Mouse (Mus musculus) testis, postnatal 14 days (tissue): ENCODE measurements around the gene Eif2b2.
A peak's percentile ranks its signal among the peaks of the same experiment; 100 is the strongest.

ENCODE experiments used
- DNase-seq: peaks from one replicate; pipeline ENCODE4 v3.0.0; 2021; ENCODE audit warnings: low spot score

Gene Eif2b2

GRCm38 (mm10) chr12:85219236-85219904 is at the start of gene Eif2b2:
Gene Eif2b2, plus strand, starts transcription at chr12:85219481.
- DNase-seq, result peak; percentile 96

GRCm38 (mm10) chr12:85169877-85170276 is 49.4 kb upstream of the Eif2b2 start:
- DNase-seq, result no peak

DNA sequence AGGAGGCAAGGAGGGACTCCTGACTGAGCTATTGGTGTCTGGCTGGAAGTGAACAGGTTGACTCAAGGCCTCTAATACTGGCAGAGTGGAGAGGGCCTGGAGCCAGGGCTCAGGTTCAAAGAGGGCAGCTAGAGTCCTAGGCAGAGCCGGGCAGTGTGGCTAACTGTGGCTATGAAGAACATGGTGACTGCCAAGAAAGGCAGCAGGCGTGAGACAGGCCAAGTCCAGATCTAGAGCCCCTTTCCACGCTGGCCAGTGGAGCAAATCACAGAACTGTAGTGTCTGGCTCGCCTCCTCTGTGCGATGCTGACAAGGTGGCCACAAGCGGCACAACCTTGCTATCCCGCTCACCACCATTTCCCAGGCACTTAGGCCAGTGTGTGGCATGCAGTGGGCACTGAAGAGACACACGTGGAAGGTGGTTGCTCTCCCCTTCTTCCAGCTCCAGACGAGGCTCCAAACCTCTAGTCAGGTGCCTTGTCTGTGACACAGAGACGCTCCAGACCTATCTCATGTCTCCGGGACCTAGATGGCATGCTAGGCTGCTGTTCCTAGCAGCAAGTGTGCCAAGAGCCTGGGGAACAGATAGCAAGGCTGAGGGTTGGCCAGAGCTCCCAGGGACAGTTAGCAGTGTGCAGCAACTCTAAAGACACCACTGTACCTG is 48.9 kb upstream of the Eif2b2 start:
- no peak for DNase-seq

GRCm38 (mm10) chr12:85170948-85171307 is 48.4 kb upstream of the Eif2b2 start:
- no peak for DNase-seq

DNA sequence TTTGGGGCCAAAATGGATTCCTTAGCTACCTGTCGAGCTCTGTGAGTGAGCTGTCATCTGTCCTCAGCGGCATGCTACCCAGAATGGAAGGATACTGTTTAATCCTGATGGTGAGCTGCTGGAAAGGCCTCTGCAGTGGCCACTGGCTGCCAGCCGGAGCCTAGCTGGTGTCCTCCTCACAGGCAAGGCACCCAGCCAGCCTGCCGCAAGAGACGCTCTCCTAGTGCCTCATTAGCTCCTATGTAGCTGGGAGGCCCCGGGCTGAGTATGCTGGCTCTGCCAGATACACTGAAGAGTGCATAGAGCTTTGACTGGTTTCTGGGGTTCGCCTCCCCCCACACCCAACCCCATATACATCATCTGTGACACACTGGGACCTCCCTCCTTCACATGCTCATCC is 45.3 kb upstream of the Eif2b2 start:
- DNase-seq, result no peak

DNA sequence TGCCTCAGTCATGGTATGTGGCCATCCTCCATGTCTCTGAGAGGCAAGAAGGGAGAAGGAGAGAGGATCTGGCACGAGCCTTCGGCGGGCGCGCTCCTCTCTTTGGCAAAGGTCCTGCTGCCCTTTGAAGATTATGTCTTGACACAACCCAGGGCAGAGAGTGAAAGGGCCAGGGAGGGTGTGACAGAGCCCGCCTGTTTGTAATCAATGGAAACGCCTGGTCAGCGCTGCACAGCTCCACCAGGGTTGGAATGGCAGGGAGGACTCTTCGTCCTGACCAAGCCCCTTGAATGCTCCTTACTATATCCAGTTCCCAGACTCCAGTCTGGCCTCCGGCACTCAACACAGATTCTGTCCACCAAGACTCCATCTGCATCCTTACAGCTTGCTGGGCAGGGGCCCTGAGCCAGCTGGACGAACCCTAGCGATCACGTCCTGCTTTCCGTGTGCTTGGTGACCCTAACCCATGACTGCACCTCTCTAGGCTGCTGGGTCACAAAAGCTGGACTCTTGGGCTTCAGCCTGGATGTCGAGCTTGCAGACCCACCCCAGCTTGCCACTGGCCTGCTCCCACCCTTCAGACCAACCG is 44.1 kb upstream of the Eif2b2 start:
- no peak for DNase-seq

- DNase-seq, result no peak
These were observed 43.1 kb upstream of the Eif2b2 start for GRCm38 (mm10) chr12:85175926-85176845.

DNA sequence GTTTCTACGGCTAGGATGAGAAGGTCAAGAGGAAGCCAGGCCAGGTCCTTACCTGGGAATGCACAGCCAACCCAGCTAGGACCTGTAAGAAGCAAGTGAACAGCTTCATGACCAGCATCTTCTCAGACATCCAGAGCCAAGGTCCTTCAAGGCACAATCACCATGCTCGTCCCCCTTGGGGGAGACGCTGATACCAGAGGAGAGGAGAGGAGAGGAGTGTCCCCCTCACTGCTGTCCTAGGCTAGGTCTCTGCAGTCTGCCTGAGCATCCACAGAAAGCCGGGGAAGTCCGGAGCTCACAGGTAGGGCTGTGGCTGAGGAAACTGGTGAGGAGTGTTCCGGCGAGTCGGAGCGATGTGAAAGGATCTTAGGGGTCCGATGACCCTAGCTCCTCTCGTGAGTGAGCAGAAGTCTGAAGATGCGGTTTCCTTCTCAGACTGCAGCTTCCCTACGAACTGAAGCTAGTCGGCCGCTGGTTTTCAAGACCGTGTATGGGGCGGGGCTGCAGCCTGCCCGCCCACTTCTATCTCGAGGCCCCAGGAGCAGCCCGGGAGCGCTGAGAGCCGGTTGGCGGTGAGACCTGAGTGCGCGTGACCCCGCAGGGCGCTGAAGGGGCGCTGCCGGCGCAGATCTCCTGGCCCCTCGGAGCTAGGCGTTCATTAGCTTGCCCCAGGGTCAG is 42.3 kb upstream of the Eif2b2 start:
- peak; percentile 60 for DNase-seq

GRCm38 (mm10) chr12:85177740-85178239 is 41.5 kb upstream of the Eif2b2 start, which contains the start of gene Pgf:
Gene Pgf, minus strand, starts transcription at chr12:85177790.
- DNase-seq, result no peak

- DNase-seq, result no peak
These were observed 41.0 kb upstream of the Eif2b2 start for GRCm38 (mm10) chr12:85178294-85178693.

DNA sequence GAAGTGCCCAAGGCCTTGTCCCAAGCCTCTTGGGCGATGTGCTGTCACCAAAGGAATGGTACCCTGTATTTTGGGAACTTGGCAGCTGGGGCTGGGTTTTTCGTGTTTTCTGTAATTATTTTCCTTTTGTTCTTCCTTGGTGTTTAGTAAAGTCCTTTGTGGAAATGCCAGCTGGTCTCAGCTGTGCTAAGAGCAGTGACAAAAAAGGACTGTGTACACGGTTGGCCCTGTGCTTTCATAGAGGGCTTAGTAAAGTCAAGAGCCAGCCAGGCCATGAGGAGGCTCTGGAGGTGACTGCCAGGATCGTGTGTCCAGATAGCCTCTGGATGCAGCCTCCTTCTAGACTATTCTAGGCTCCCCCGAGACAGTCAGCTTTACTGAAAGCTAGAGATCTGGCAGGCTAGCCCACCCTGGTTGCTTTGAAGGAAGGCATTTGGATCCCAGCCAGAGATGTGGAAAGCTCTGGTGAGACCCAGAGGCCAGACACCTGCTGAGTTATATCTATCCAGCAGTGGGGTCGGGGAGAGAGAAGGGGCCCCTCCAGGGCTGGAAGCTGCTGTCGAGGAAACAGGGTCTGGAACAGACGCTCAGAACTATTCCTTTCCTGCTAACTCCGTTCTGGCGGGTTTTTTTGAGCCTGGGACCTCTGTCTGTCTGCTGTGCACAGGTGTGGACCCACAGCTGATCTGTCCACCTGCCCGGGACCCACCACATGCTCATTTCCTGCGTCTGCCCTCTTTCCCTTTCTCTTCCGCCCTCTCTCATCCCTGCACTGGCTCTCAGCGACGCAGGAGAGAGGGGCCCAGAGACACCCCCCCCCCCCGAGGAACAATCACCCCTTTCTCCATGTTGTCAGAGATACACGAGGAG is 37.6 kb upstream of the Eif2b2 start:
- DNase-seq, result no peak

DNA sequence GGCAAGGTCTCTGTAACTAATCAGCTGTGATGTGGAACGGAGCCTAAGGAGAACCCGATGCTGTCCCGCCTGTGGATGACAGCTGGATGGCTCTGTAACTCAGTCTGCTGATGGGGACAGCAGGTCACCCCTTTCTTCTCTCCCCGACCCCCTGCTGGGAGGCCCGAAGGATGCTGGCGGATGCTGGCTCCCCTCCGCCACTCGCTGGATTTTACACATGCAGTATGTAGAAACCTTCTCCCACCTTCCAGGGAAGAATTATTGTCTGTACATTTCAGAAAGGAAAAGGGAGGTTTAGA is 37.0 kb upstream of the Eif2b2 start:
- no peak for DNase-seq

GRCm38 (mm10) chr12:85182898-85183297 is 36.4 kb upstream of the Eif2b2 start:
- no peak for DNase-seq

DNA sequence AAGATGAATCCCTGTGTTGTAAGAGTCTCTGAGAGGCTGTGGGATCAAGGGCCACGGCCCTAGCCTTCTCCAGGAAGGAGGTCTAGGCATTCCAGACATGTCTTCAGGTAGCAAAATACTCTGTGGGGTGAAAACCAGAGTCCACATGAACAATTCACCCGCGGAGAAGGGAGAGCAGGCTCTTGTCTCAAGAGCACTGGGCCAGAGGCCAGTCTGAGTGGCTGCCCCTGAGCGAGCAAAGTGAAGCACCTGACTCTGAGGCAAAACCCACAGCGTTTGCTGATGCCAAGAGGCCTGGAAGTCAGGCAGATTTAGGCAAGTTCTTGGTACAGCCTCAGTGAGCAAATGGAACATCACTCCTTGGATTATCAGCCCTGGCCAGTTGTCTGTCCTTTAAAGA is 35.2 kb upstream of the Eif2b2 start:
- no peak for DNase-seq

GRCm38 (mm10) chr12:85185810-85186209 is 33.5 kb upstream of the Eif2b2 start:
- DNase-seq, result no peak

DNA sequence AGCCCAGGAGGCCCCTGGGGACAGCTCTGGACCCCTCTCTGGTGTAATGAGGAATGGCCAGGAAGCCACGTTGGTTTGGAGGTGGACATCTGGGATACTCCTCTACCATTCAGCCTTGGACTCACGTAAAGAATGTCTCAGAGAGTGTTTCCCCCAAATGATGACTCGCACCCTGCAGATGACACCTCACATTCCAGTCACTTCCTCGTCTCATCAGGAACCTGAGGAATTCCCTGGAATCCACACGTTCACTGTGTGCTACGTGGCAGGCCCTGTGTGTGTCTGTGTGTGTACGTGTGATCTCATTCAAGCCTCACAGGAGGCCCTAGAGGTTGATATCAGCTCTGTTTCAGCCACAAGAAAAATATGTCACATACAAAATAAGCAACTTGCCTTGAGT is 32.9 kb upstream of the Eif2b2 start:
- no peak for DNase-seq

- DNase-seq, result no peak
These were observed 29.0 kb upstream of the Eif2b2 start for GRCm38 (mm10) chr12:85190290-85190689.

DNA sequence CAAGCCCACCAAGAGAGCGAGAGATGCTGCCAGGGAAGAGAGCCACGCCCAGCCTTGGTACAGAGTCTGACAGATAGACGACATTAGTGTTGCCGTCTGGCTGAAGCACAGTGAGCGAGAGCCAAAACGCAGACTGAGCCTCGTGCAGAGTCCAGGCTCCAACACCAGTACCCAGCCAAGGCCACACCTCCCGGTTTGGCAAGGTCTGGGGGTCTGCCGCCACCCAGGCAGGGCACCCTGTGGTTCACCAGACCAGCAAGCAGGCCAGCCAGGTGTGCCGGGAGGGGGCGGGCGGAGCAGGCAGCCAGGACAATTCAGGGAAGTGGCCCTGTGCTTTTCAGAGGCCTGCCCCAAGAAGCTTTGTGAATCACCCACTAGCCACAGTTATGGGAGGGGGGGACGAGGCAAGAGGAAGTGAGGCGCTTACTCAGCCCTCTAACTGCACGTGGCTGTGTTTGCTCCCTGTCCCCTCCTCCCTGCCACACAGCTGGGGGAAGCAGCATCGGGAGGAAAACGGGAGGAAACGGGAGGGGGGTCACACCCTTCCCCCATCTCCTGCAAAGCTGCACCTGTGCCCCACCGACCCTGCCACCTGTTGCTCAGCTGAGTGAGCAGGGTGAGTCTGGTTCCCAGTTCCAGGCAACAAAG is 26.7 kb upstream of the Eif2b2 start:
- DNase-seq, result no peak

DNA sequence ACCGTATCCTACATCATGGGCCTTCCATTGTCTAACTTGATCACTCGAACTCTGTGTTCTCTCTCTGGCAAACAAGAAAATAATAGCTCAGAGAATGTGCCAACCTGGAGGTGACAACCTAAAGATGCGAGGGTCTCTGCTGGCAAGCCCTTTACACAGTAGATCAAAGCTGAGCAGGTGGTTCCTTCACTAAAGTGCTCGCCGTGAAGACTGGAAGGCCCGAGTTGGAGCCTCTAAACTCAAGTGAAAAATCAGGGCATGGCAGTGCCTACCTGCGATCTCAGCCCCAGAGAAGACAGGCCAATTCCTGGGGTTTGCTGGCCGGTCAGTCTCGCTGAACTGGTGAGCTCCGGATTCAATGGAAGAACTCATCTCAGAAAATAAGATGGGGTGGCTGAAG is 26.1 kb upstream of the Eif2b2 start:
- DNase-seq, result no peak

- no peak for DNase-seq
These were observed 25.2 kb upstream of the Eif2b2 start for GRCm38 (mm10) chr12:85193923-85194622.
